Mouse (Mus musculus) lung, postnatal 36 days (tissue): ENCODE measurements around the gene N4bp3.
"Not testable (repeated sequence)": the region's sequence is repeated elsewhere in the genome, so short reads cannot be mapped to it uniquely, and the experiment has no call there.

ENCODE experiments used
- DNase-seq: peaks from one replicate; pipeline ENCODE4 v3.0.0; 2022; ENCODE audit warnings: mixed read lengths

The N4bp3 gene

GRCm38 (mm10) chr11:51650691-51651515 is at the start of gene N4bp3, which contains the start of gene D930048N14Rik:
N4bp3 (minus strand) TSS chr11:51650842.
D930048N14Rik (plus strand) TSS chr11:51650954.
- DNase-seq: peak; percentile 84

GRCm38 (mm10) chr11:51694984-51695383 is 44.3 kb upstream of the N4bp3 start:
- no peak for DNase-seq

- not testable (repeated sequence) for DNase-seq
These were observed 40.0 kb upstream of the N4bp3 start for GRCm38 (mm10) chr11:51690597-51690996.

- DNase-seq: no peak
These were observed 38.7 kb upstream of the N4bp3 start for GRCm38 (mm10) chr11:51689343-51689742.

GRCm38 (mm10) chr11:51688330-51689328 is 38.0 kb upstream of the N4bp3 start, which contains the start of gene 0610009B22Rik:
0610009B22Rik (minus strand) TSS chr11:51688874.
- DNase-seq: peak; percentile 99

GRCm38 (mm10) chr11:51681976-51682374 is 31.3 kb upstream of the N4bp3 start:
- DNase-seq: no peak

- peak; percentile 93 for DNase-seq
These were observed 30.8 kb upstream of the N4bp3 start for GRCm38 (mm10) chr11:51681324-51681975.

GRCm38 (mm10) chr11:51679466-51679865 is 28.8 kb upstream of the N4bp3 start:
- DNase-seq: no peak

- peak; percentile 46 for DNase-seq
These were observed 27.2 kb upstream of the N4bp3 start for GRCm38 (mm10) chr11:51677737-51678418.

- no peak for DNase-seq
These were observed 24.7 kb upstream of the N4bp3 start for GRCm38 (mm10) chr11:51675386-51675785.

GRCm38 (mm10) chr11:51673291-51673690 is 22.6 kb upstream of the N4bp3 start:
- DNase-seq: no peak

- no peak for DNase-seq
These were observed 20.7 kb upstream of the N4bp3 start for GRCm38 (mm10) chr11:51671376-51671775.

- no peak for DNase-seq
These were observed 20.2 kb upstream of the N4bp3 start for GRCm38 (mm10) chr11:51670846-51671245.

GRCm38 (mm10) chr11:51664747-51665146 is 14.1 kb upstream of the N4bp3 start:
- DNase-seq: not testable (repeated sequence)

GRCm38 (mm10) chr11:51662632-51663031 is 12.0 kb upstream of the N4bp3 start:
- no peak for DNase-seq

GRCm38 (mm10) chr11:51661867-51662365 is 11.3 kb upstream of the N4bp3 start:
- DNase-seq: no peak

- DNase-seq: peak; percentile 72
These were observed 8.1 kb upstream of the N4bp3 start for GRCm38 (mm10) chr11:51658705-51659104.

GRCm38 (mm10) chr11:51658291-51658690 is 7.6 kb upstream of the N4bp3 start:
- DNase-seq: no peak

GRCm38 (mm10) chr11:51656798-51657521 is 6.3 kb upstream of the N4bp3 start:
- DNase-seq: peak; percentile 42

GRCm38 (mm10) chr11:51654891-51655290 is 4.2 kb upstream of the N4bp3 start:
- peak; percentile 36 for DNase-seq

GRCm38 (mm10) chr11:51653736-51654135 is 3.1 kb upstream of the N4bp3 start:
- no peak for DNase-seq
